Mouse (Mus musculus): Measurements from ENCODE around the gene Slx4ip.

The Slx4ip gene

GRCm38 (mm10) chr2:137107946-137108345 is 216.9 kb downstream of the Slx4ip start:
- no peak for DNase-seq

- peak in 1 of 2 experiments; percentile 30 for DNase-seq
These were observed 218.5 kb downstream of the Slx4ip start for GRCm38 (mm10) chr2:137109321-137110213.

GRCm38 (mm10) chr2:137110214-137110898 is 219.3 kb downstream of the Slx4ip start:
- DNase-seq: peak; percentile 33 to 51

- DNase-seq: no peak
These were observed 222.5 kb downstream of the Slx4ip start for GRCm38 (mm10) chr2:137113288-137114061.

- DNase-seq: peak; percentile 81 to 83
These were observed 223.5 kb downstream of the Slx4ip start for GRCm38 (mm10) chr2:137114248-137115096.

- DNase-seq: peak in 1 of 2 experiments; percentile 55
These were observed 224.4 kb downstream of the Slx4ip start for GRCm38 (mm10) chr2:137115241-137116024.

- peak in 1 of 2 experiments; percentile 66 for DNase-seq
These were observed 225.1 kb downstream of the Slx4ip start, which contains the start of gene Jag1 for GRCm38 (mm10) chr2:137116025-137116674. Gene Jag1, minus strand, starts transcription at chr2:137116644.

- peak; percentile 93 to 95 for DNase-seq
These were observed 225.8 kb downstream of the Slx4ip start for GRCm38 (mm10) chr2:137116675-137117320.

GRCm38 (mm10) chr2:137117321-137117690 is 226.3 kb downstream of the Slx4ip start:
- DNase-seq: peak; percentile 90 to 95

Measured in kidney, postnatal 36 days (tissue).